Mouse (Mus musculus) thymus, postnatal 0 days (tissue): ENCODE measurements around the gene Dusp10. TPM values are rescaled to one million over a fixed set of nuclear protein-coding genes. Genes with fewer than 3 reads are reported as not detected.

Experiments used
- DNase-seq: peaks from one replicate; pipeline ENCODE4 v3.0.0-alpha.2; 2015; ENCODE audit warnings: low spot score
- polyA plus RNA-seq: library from polyadenylated mRNA; unstranded; fragments of >200 nt; fragmentation: Nextera tagmentation; extraction: Ambion mirVana; gene quantifications from 2 replicates; pipeline ENCODE4 v1.2.1, GENCODE M21; 2015

The Dusp10 gene
- polyA plus RNA-seq, 1 experiment from 2014 or later, result 101 TPM

GRCm38 (mm10) chr1:184030070-184030802, 17.1 kb downstream of the Dusp10 start:
- no peak for DNase-seq

GRCm38 (mm10) chr1:184032682-184033389, 19.7 kb downstream of the Dusp10 start:
- DNase-seq, result no peak

- peak; percentile 73 for DNase-seq
These were observed 20.4 kb downstream of the Dusp10 start for GRCm38 (mm10) chr1:184033390-184034010.

GRCm38 (mm10) chr1:184034011-184034557, 21.0 kb downstream of the Dusp10 start, which contains the start of gene 1700056E22Rik:
Gene 1700056E22Rik (minus strand): TSS chr1:184034301.
- peak; percentile 100 for DNase-seq

- peak; percentile 60 for DNase-seq
These were observed 21.7 kb downstream of the Dusp10 start for GRCm38 (mm10) chr1:184034741-184035181.

GRCm38 (mm10) chr1:184035346-184035903, 22.3 kb downstream of the Dusp10 start:
- no peak for DNase-seq

- peak; percentile 44 for DNase-seq
These were observed 24.7 kb downstream of the Dusp10 start for GRCm38 (mm10) chr1:184037802-184038201.

DNA sequence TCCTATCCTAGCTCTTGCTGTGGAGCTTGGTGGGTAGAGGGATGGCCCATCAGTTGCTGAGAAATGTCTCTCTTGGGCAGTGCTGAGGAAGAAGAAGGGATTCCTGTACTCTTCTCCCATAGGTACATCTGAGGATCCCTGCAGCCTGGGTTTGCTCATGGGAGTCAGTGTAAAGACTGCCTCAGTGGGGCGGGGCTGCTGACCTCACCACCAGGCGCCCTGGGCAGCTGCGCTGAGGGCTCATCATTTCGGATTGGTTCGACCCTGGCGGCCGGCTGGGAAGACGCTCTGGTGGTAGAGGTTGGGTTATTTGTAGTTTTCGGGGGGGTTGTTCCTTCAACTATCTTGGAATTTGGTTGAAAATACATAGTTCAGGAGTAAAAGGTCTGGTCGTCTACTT, 26.2 kb downstream of the Dusp10 start:
- no peak for DNase-seq

GRCm38 (mm10) chr1:184040181-184040580, 27.1 kb downstream of the Dusp10 start:
- no peak for DNase-seq

DNA sequence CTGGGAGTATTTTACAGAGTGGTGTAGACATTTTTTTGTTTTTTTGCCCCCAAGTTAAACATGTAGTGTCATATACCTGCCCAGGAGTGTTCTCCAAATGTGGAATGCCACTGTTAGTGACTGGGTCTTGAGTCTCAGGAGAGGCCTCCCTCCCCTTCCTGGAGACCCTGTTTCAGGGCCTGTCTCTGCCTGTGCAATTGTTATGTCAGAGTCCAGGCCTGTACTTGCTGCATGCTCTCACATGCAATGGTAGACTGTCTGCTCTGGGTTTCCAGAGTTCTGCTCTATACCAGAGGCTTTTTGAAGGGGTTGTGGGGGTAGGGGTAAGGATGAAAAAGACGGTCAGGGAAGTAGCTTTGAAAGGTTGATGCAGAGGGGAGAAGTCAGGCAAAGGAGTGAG, 27.8 kb downstream of the Dusp10 start:
- no peak for DNase-seq

DNA sequence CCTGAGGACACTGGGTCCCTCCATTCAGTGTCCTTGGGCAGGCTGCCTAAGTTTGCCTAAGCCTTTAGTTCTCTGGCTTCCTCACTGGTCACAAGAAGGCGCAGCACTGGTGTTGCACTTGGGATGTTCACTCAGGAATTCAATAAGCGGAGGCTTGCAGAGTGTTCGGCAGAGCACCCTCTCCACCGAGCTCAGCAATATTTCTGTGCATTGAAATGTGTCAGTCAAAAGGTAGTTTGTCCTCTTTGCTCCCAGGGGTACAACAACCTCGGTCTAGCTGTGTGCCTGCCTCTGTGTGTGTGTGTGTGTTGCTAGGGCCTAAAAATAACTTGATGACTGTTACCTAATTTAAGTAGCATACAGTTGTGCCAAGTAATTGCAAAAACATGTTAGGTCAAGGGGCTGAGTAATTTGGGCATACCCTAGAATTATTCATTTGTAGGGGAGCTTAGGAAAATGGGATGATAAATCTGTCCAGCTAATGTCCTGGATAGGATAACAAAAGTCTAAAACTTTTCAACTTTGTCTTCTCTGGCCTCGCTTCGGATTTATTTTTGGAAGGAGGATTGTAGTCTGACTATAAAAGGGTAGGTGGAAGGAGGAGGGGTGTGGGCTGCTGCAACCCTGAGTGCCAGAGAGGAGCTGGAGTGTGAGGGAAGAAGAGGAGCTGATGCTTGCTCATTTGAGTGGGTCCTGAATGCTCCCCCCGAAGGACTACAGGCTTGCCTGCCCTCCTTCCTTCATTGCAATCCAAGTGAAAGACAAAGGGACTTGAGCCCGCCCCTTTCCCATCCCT, 28.9 kb downstream of the Dusp10 start:
- no peak for DNase-seq

- DNase-seq, result no peak
These were observed 29.6 kb downstream of the Dusp10 start for GRCm38 (mm10) chr1:184042745-184043144.

DNA sequence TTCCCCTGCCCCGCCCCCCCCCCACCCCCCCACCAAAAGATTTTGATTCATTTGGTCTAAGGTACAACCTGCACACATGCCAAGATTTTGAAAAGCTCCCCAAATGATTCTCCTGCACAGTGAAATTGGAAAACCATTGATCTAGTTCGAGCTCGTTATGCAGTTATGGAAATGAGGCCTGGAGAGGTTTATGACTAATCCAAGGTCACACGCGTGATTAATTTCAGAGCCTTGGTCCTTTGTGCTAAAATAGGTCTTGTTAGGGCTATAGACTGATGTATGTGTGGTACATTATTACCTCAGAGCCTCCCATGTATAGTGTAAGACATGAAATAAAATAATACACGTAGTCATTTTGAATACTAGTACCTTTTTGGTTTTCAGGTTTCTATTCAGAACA, 30.3 kb downstream of the Dusp10 start:
- no peak for DNase-seq

DNA sequence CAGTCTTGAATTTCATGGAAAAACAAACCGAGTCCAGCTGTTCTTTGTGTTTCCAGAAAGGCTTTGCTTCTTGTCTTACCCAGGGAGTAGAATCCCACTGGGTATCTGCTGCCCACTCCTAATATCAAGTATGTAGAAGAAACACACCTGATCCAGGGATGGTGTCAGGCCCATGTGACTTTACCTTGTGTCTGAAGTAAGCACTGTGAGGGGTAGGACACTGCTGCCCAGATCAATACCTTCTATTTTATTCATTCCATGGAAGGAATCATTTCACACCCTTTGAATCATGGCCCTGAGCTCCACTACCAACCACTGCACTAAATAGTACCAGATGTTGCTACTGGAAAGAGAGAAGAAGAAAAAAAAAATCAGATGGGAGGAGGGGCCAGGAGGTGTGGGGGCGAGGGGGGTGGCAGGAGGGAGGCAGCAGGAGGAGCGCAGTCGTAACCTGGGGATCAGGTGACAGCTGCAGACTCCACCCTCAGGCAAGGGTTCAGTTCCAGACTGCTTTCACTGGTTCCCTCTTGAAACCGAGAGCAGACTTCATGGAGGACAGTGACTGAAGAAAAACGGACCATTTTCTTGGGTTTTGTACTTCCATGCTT, 33.1 kb downstream of the Dusp10 start:
- no peak for DNase-seq

GRCm38 (mm10) chr1:184047818-184048217, 34.7 kb downstream of the Dusp10 start:
- DNase-seq, result no peak

DNA sequence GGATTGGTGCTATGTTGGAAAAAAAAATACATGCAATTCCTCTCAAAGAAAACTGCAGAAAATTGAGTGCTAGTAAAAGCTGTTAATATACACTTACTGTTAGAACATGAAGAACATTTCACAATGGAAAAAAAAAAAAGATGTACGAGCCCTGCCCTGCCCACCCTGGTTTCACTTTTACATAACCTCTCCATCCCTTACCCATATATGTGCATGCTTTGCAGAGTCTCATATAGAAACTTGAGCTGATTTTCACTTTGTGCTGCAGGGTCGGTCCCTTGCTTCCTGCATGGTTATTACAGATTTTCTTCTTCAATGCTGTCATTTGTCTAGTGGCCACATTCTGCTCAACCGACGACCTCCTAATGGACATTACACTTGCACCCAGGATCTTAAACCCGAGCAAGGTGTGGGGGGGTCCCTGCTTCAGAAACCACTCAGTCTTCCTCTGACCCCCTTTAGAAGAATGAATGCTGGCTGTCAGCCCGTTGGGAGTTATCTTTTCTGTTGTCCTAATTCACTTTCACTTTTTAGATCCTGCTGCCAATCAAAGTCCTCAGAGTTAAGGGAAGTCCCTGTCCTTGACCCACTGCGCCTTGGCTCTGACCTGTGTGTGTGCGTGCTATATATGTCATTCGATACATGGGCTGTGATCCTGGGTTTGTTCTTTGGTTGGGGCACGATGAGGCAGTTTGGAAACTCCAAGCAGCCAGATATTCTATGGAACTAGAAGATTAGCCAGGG, 35.7 kb downstream of the Dusp10 start:
- no peak for DNase-seq

- no peak for DNase-seq
These were observed 38.2 kb downstream of the Dusp10 start for GRCm38 (mm10) chr1:184051286-184051685.

- no peak for DNase-seq
These were observed 38.7 kb downstream of the Dusp10 start for GRCm38 (mm10) chr1:184051824-184052223.

DNA sequence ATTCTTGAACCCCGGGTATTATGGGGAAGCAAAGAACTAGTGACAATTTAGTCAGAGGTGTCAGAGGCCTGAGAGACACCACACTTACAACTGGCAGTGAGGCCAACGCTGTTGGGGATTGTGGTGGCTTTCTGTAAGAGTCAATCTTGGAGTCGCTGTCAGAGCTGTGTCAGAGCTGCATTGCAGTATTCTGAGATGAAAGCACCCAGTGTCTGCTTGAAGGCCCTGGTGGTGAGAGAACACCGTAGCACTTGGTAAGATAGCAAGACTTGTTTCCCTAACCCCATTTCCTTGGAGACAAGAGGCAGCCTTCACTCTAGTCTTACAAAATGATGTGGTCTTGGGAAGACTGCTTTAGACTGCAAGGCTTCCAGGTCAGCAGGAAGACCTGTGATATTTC, 39.2 kb downstream of the Dusp10 start:
- DNase-seq, result peak; percentile 48

DNA sequence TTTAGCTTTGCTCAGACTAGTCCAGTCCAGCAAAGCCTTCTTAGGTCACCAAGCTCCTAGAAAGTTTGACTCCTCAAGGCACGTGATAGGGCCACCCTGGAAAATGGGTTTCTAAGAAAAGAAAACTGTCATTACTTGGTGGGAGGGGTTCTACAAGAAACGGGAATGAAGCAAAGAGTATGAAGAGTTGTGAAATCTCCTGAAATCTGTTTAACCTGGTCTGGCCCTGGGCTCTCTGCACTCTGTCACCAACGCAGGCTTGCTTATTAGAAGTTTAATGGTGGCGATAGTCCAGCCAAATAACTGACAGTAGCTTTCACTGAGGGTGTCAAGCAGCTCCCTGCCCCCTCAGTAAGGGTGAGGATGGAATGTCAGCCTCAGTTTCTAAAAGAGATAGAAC, 40.0 kb downstream of the Dusp10 start:
- DNase-seq, result no peak
